Mouse (Mus musculus): ENCODE results near the gene Txn1. TPM values are rescaled to one million over a fixed set of nuclear protein-coding genes. Genes with fewer than 3 reads are reported as not detected.

Txn1 gene
- polyA plus RNA-seq, 1 experiment from 2014 or later: 347 TPM

- Histone ChIP-seq H3K4me2 (replicated peaks) (peak overlapping the region; percentile 75), H3K4me3 (peak overlapping the region; percentile 73), H3K36me3 (no peaks in the 10 kb centered on the region), H3K27ac (replicated peaks) (peak overlapping the region; percentile 89; the same call in 1 of the 2 replicates), H3K4me1 (peaks cover 26% of the 10 kb centered on the region), H3K9ac (replicated peaks) (peak overlapping the region; percentile 51), H3K9me3 (no peaks in the 10 kb centered on the region), H3K27me3 (0 out of 2 replicates have a peak, but pooled peaks cover 7% of the 10 kb centered on the region)
- no peak for ATAC-seq (ENCODE audit: low FRiP score, low read depth)
- WGBS: 52% methylated on average over 11 of the region's 11 CpGs
Measured at GRCm38 (mm10) chr4:57957200-57958085, 1.2 kb upstream of the Txn1 start.

- H3K27ac ChIP-seq (replicated peaks): peak overlapping the region; percentile 89
- peaks cover 17% of the 10 kb centered on the region for H3K36me3 ChIP-seq
- H3K4me1 ChIP-seq: peaks cover 26% of the 10 kb centered on the region
- H3K9ac ChIP-seq (replicated peaks): peak overlapping the region; percentile 85
- peak overlapping the region; percentile 75 for H3K4me2 ChIP-seq (replicated peaks)
- ATAC-seq (ENCODE audit: low FRiP score, low read depth): peak; percentile 39
- 0 out of 2 replicates have a peak, but pooled peaks cover 7% of the 10 kb centered on the region for H3K27me3 ChIP-seq
- 0 out of 2 replicates have a peak, but pooled peaks cover 4% of the 10 kb centered on the region for H3K9me3 ChIP-seq
- 0% methylated on average over 25 of the region's 25 CpGs for WGBS
- H3K4me3 ChIP-seq: peak overlapping the region; percentile 73
Measured at GRCm38 (mm10) chr4:57955544-57955958, 660 bp downstream of the Txn1 start.

- ATAC-seq (ENCODE audit: low FRiP score, low read depth): no peak
- peak overlapping the region; percentile 73 for H3K4me3 ChIP-seq
- H3K36me3 ChIP-seq: peaks cover 23% of the 10 kb centered on the region
- H3K9ac ChIP-seq (replicated peaks): peak overlapping the region; percentile 85; the same call in 1 of the 2 replicates
- 0 out of 2 replicates have a peak, but pooled peaks cover 7% of the 10 kb centered on the region for H3K27me3 ChIP-seq
- H3K4me2 ChIP-seq (replicated peaks): peak overlapping the region; percentile 75
- H3K9me3 ChIP-seq: 0 out of 2 replicates have a peak, but pooled peaks cover 4% of the 10 kb centered on the region
- 74% methylated on average over 8 of the region's 8 CpGs for WGBS
- H3K4me1 ChIP-seq: peaks cover 26% of the 10 kb centered on the region
- H3K27ac ChIP-seq (replicated peaks): no peak overlapping the region
Measured at GRCm38 (mm10) chr4:57954991-57955390, 1.2 kb downstream of the Txn1 start.

- 81% methylated on average over 6 of the region's 6 CpGs for WGBS
- peak overlapping the region; percentile 73 for H3K4me3 ChIP-seq
Measured at GRCm38 (mm10) chr4:57954580-57954979, 1.6 kb downstream of the Txn1 start.

GRCm38 (mm10) chr4:57953796-57954195 lies 2.4 kb downstream of the Txn1 start:
- H3K4me3 ChIP-seq: no peak overlapping the region

More at GRCm38 (mm10) chr4:57954580-57954979, 1.6 kb downstream of the Txn1 start:
- 0 out of 2 replicates have a peak, but pooled peaks cover 7% of the 10 kb centered on the region for H3K27me3 ChIP-seq
- H3K4me2 ChIP-seq (replicated peaks): peak overlapping the region; percentile 75
- peaks cover 26% of the 10 kb centered on the region for H3K4me1 ChIP-seq
- no peak for ATAC-seq (ENCODE audit: low FRiP score, low read depth)
- H3K9me3 ChIP-seq: 0 out of 2 replicates have a peak, but pooled peaks cover 4% of the 10 kb centered on the region
- H3K9ac ChIP-seq (replicated peaks): no peak overlapping the region
- no peak overlapping the region for H3K27ac ChIP-seq (replicated peaks)
- H3K36me3 ChIP-seq: peaks cover 27% of the 10 kb centered on the region

GRCm38 (mm10) chr4:57952891-57953290 lies 3.3 kb downstream of the Txn1 start:
- H3K9me3 ChIP-seq: 0 out of 2 replicates have a peak, but pooled peaks cover 4% of the 10 kb centered on the region
- no peak overlapping the region for H3K4me2 ChIP-seq (replicated peaks)
- no peak overlapping the region for H3K4me3 ChIP-seq
- peaks cover 43% of the 10 kb centered on the region for H3K36me3 ChIP-seq
- no peak for ATAC-seq (ENCODE audit: low FRiP score, low read depth)
- 0 out of 2 replicates have a peak, but pooled peaks cover 7% of the 10 kb centered on the region for H3K27me3 ChIP-seq
- H3K4me1 ChIP-seq: peaks cover 26% of the 10 kb centered on the region
- WGBS: 97% methylated on average over 1 of the region's 1 CpGs
- no peak overlapping the region for H3K27ac ChIP-seq (replicated peaks)
- H3K9ac ChIP-seq (replicated peaks): no peak overlapping the region

More at GRCm38 (mm10) chr4:57953796-57954195, 2.4 kb downstream of the Txn1 start:
- no peak for ATAC-seq (ENCODE audit: low FRiP score, low read depth)
- Histone ChIP-seq H3K4me2 (replicated peaks) (no peak overlapping the region), H3K4me1 (peaks cover 26% of the 10 kb centered on the region), H3K27me3 (0 out of 2 replicates have a peak, but pooled peaks cover 7% of the 10 kb centered on the region), H3K36me3 (peaks cover 35% of the 10 kb centered on the region), H3K9me3 (0 out of 2 replicates have a peak, but pooled peaks cover 4% of the 10 kb centered on the region), H3K27ac (replicated peaks) (no peak overlapping the region), H3K9ac (replicated peaks) (no peak overlapping the region)
- WGBS: 89% methylated on average over 7 of the region's 7 CpGs

- WGBS: 89% methylated on average over 3 of the region's 3 CpGs
- Histone ChIP-seq H3K9ac (replicated peaks) (no peak overlapping the region), H3K27me3 (0 out of 2 replicates have a peak, but pooled peaks cover 3% of the 10 kb centered on the region), H3K27ac (replicated peaks) (no peak overlapping the region), H3K9me3 (0 out of 2 replicates have a peak, but pooled peaks cover 4% of the 10 kb centered on the region), H3K4me1 (peaks cover 26% of the 10 kb centered on the region), H3K4me2 (replicated peaks) (no peak overlapping the region), H3K36me3 (peaks cover 48% of the 10 kb centered on the region), H3K4me3 (no peak overlapping the region)
- no peak for ATAC-seq (ENCODE audit: low FRiP score, low read depth)
Measured at GRCm38 (mm10) chr4:57952416-57952815, 3.8 kb downstream of the Txn1 start.

GRCm38 (mm10) chr4:57949866-57950265 lies 6.3 kb downstream of the Txn1 start:
- H3K9ac ChIP-seq (replicated peaks): no peak overlapping the region
- H3K27me3 ChIP-seq: no peaks in the 10 kb centered on the region
- no peak for ATAC-seq (ENCODE audit: low FRiP score, low read depth)
- no peak overlapping the region for H3K27ac ChIP-seq (replicated peaks)
- 0 out of 2 replicates have a peak, but pooled peaks cover 4% of the 10 kb centered on the region for H3K9me3 ChIP-seq
- 88% methylated on average over 6 of the region's 6 CpGs for WGBS
- peaks cover 12% of the 10 kb centered on the region; the same call in 1 of the 2 replicates for H3K4me1 ChIP-seq
- no peak overlapping the region for H3K4me3 ChIP-seq
- peaks cover 58% of the 10 kb centered on the region for H3K36me3 ChIP-seq
- H3K4me2 ChIP-seq (replicated peaks): no peak overlapping the region

- ATAC-seq (ENCODE audit: low FRiP score, low read depth): no peak
- Histone ChIP-seq H3K4me3 (no peak overlapping the region), H3K9me3 (0 out of 2 replicates have a peak, but pooled peaks cover 4% of the 10 kb centered on the region), H3K9ac (replicated peaks) (no peak overlapping the region), H3K27me3 (no peaks in the 10 kb centered on the region), H3K4me1 (no peaks in the 10 kb centered on the region), H3K27ac (replicated peaks) (no peak overlapping the region), H3K36me3 (peaks cover 81% of the 10 kb centered on the region), H3K4me2 (replicated peaks) (no peak overlapping the region)
- 96% methylated on average over 4 of the region's 4 CpGs for whole genome bisulfite sequencing
Measured at GRCm38 (mm10) chr4:57947476-57947875, 8.7 kb downstream of the Txn1 start.

- Histone ChIP-seq H3K27me3 (no peaks in the 10 kb centered on the region), H3K4me3 (no peak overlapping the region), H3K4me2 (replicated peaks) (no peak overlapping the region), H3K27ac (replicated peaks) (no peak overlapping the region), H3K36me3 (peaks cover 82% of the 10 kb centered on the region), H3K9ac (replicated peaks) (no peak overlapping the region), H3K4me1 (no peaks in the 10 kb centered on the region), H3K9me3 (0 out of 2 replicates have a peak, but pooled peaks cover 4% of the 10 kb centered on the region)
- ATAC-seq (ENCODE audit: low FRiP score, low read depth): no peak
- 88% methylated on average over 10 of the region's 10 CpGs for WGBS
Measured at GRCm38 (mm10) chr4:57947036-57947435, 9.2 kb downstream of the Txn1 start.

GRCm38 (mm10) chr4:57942892-57943291 lies 13.3 kb downstream of the Txn1 start:
- Histone ChIP-seq H3K9ac (replicated peaks) (no peak overlapping the region), H3K27ac (replicated peaks) (no peak overlapping the region), H3K36me3 (peaks cover 42% of the 10 kb centered on the region), H3K4me1 (no peaks in the 10 kb centered on the region), H3K4me2 (replicated peaks) (no peak overlapping the region), H3K27me3 (no peaks in the 10 kb centered on the region), H3K9me3 (no peaks in the 10 kb centered on the region), H3K4me3 (no peak overlapping the region)
- WGBS: 90% methylated on average over 2 of the region's 2 CpGs
- no peak for ATAC-seq (ENCODE audit: low FRiP score, low read depth)

GRCm38 (mm10) chr4:57940631-57941030 lies 15.6 kb downstream of the Txn1 start:
- no peak overlapping the region for H3K4me2 ChIP-seq (replicated peaks)
- H3K27me3 ChIP-seq: no peaks in the 10 kb centered on the region
- 86% methylated on average over 4 of the region's 4 CpGs for WGBS
- peaks cover 28% of the 10 kb centered on the region for H3K36me3 ChIP-seq
- no peak overlapping the region for H3K4me3 ChIP-seq
- no peak for ATAC-seq (ENCODE audit: low FRiP score, low read depth)
- no peaks in the 10 kb centered on the region for H3K9me3 ChIP-seq
- no peak overlapping the region for H3K27ac ChIP-seq (replicated peaks)
- H3K4me1 ChIP-seq: no peaks in the 10 kb centered on the region
- H3K9ac ChIP-seq (replicated peaks): no peak overlapping the region

Data from midbrain, embryonic 12.5 days (tissue).